Mouse (Mus musculus) spleen, adult 2 months (tissue): ENCODE measurements at regions not wholly inside any gene's neighbourhood (a gene's known extent, or its start where the extent isn't known, plus 50 kb on each side); places are given as distances from the start of the nearest gene placed in this dataset.

Experiments used
- CTCF ChIP-seq: fragments of 200-500 bp; IDR thresholded peaks from 2 replicates; pipeline ENCODE4 v1.5.1; 2011; ENCODE audit warnings: mild to moderate bottlenecking, inconsistent platforms; ENCODE audit not compliant: insufficient read depth, insufficient read length, insufficient replicate concordance; ENCODE audit errors: extremely low read depth
- POLR2A ChIP-seq: fragments of 200-500 bp; IDR thresholded peaks from 2 replicates; pipeline ENCODE4 v1.6.1; 2011; ENCODE audit warnings: low read depth, low read length, inconsistent platforms

DNA sequence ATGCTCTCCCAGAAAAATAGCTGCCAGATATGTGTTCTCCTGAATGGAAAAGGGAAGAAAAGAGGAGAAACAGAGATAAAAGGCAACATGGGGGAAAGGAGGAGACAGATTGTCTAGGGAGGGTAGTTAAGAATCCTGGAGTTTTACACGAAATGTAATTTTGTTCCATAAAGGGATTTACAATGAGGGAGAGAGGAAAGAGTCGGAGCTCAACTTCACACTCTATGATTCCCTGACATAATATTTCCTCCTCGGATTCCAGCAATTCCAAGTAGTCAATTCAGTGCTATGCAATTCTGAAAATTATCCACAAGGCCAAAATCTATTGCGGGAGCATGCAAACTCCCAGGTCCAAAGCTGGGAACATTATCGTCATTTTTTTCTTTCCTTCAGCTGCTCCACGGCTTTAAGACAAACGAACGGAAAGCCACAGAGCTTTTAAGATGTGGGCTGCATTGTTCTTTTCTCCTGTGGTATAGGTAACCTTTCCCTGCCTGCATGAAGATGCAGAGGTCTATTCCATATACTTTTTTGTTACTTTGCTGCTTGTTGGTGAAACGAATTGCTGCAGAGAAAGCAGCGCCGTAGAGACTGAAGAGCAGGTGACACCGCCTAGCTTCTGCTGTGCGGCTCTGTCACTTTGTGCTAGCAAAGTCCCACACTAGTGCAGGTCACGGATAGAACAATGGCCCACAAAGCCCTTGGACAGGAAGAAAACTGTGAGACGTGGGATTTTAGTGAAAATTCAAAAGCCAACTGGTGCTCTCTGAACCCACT is 251.7 kb upstream of the Slc7a11 start:
- TF ChIP-seq CTCF (no peak), POLR2A (no peak)
